Mouse (Mus musculus) erythroblast, embryonic 14.5 days (primary cell): ENCODE data around the gene Gm9945.
A peak's percentile ranks its signal among the peaks of the same experiment; 100 is the strongest.

Experiments used
- GATA1 ChIP-seq: IDR thresholded peaks from 2 replicates; pipeline ENCODE4 v1.6.1; 2012; ENCODE audit warnings: low read length, inconsistent platforms, mixed read lengths
- TAL1 ChIP-seq: IDR thresholded peaks from 3 replicates; pipeline ENCODE4 v1.6.1; 2012; ENCODE audit warnings: low read length, inconsistent platforms, mixed read lengths

DNA sequence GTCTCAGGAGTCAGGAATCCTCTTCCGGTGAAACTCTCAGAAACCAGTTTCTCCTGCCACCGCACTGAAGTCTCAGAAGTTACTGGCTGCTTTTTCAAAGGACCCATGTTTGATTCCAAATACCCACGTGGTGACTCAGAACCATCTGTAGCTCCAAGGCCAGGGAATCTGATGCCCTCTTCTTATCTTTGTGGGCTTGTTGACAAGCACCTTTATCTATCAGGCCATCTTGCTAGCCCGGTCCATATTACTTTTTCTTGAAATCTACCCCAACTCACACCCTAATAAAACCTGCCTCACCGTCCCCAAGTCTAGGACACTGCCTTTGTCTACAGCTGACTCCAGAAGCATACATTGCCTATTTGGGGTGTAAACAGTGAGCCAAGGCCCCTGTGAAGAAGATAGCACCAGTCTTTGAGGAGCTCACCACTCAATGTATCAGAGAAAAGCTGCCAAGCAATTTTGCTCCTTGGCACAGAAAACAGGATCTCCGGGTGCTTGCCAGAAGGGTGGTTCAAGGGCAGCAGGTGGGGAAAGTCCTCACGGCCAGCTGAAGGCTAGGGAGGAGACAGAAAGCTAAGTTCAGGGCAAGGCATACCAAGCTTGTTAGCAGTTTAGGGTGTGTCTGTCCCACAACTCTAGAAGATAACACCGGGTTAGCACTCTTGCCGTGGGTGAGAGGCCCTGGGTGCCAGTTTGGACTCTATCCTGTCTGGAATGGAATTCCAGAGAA, 3.4 kb downstream of the Gm9945 start:
- TF ChIP-seq TAL1 = peak; percentile 58; the same call in 2 of the 3 replicates
- TF ChIP-seq GATA1 = peak; percentile 92
